Mouse (Mus musculus): Measurements from ENCODE around the gene Wdfy3. TPM values are rescaled to one million over a fixed set of nuclear protein-coding genes. Genes with fewer than 3 reads are reported as not detected.

Gene Wdfy3
- polyA plus RNA-seq, 1 experiment from 2014 or later = 21.7 TPM

GRCm38 (mm10) chr5:102045636-102046616 lies 23.8 kb downstream of the Wdfy3 start:
- 68% methylated on average over 13 of the region's 13 CpGs for WGBS
- Histone ChIP-seq H3K27me3 (ENCODE audit: insufficient read depth, low read length) (no peaks in the 10 kb centered on the region), H3K36me3 (ENCODE audit: insufficient read depth) (peaks cover 16% of the 10 kb centered on the region), H3K9me3 (ENCODE audit: low read depth, low read length) (no peaks in the 10 kb centered on the region), H3K4me2 (no peak overlapping the region; the same call in 1 of the 2 replicates), H3K4me1 (ENCODE audit: insufficient read depth) (no peaks in the 10 kb centered on the region), H3K27ac (ENCODE audit: low read depth) (peak overlapping the region; percentile 63), H3K4me3 (ENCODE audit: low read depth, low read length) (no peak overlapping the region), H3K9ac (no peak overlapping the region)
- peak; percentile 54 for DNase-seq
- peak; percentile 67 for ATAC-seq (ENCODE audit: insufficient read depth)
- no peak for TF ChIP-seq CTCF (IDR thresholded peaks at IDR 0.05; ENCODE audit: low read depth)

DNA sequence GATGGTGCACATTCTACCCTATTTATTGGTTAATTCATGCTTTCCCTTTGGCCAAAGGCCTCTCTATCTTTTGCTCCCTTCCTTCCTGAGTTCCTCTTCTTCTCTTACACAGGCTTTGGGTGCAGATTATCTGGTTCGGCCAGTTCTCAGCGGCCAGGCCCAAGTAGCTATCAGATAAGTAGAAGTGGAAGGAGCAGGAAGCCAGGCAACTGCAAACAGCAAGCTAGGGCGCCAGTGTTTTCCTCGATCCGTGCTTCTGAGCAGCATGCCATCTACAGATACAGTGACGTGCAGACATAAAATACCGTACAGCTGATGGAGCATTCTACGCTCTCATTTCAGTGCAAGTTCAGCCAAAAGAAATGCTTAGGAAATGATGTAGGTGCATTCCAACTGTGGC lies 24.5 kb downstream of the Wdfy3 start:
- no peak overlapping the region for H3K9ac ChIP-seq
- H3K36me3 ChIP-seq (ENCODE audit: insufficient read depth) = peaks cover 23% of the 10 kb centered on the region
- 0 out of 2 replicates have a peak, but pooled peaks have one; percentile 47 for ATAC-seq (ENCODE audit: insufficient read depth)
- H3K4me2 ChIP-seq = no peak overlapping the region; the same call in 1 of the 2 replicates
- WGBS = 66% methylated on average over 8 of the region's 8 CpGs
- no peaks in the 10 kb centered on the region for H3K27me3 ChIP-seq (ENCODE audit: insufficient read depth, low read length)
- H3K9me3 ChIP-seq (ENCODE audit: low read depth, low read length) = no peaks in the 10 kb centered on the region
- no peaks in the 10 kb centered on the region for H3K4me1 ChIP-seq (ENCODE audit: insufficient read depth)
- no peak for TF ChIP-seq CTCF (IDR thresholded peaks at IDR 0.05; ENCODE audit: low read depth)
- H3K4me3 ChIP-seq (ENCODE audit: low read depth, low read length) = no peak overlapping the region
- peak; percentile 25 for DNase-seq
- 0 out of 2 replicates have a peak overlapping the region, but pooled peaks have one; percentile 44 for H3K27ac ChIP-seq (ENCODE audit: low read depth)

DNA sequence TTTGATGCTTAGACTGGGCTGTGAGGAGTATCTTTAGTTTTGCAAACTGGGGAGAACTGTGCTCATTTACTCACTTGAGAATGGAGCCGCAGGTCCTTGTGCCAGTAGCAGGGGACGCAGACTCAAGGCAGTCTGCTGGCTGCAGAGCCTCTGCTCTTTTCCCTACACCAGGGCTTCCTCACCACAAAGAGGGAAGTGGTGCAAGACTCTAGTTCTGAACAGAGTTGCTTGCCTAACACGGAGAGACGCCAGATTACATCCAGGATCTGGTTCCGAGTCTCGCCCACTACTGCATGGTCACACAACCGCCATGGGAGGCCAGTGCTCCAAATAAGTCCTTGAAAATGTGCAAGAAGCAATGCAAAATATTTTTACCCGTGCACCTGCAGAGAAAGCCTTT lies 36.4 kb downstream of the Wdfy3 start:
- ATAC-seq (ENCODE audit: insufficient read depth) = no peak
- WGBS = 88% methylated on average over 8 of the region's 8 CpGs

GRCm38 (mm10) chr5:102032594-102033240 lies 37.0 kb downstream of the Wdfy3 start:
- Histone ChIP-seq H3K9ac (no peak overlapping the region), H3K36me3 (ENCODE audit: insufficient read depth) (peaks cover 86% of the 10 kb centered on the region), H3K4me2 (no peak overlapping the region), H3K4me1 (ENCODE audit: insufficient read depth) (no peaks in the 10 kb centered on the region), H3K4me3 (ENCODE audit: low read depth, low read length) (no peak overlapping the region), H3K27ac (ENCODE audit: low read depth) (no peak overlapping the region), H3K27me3 (ENCODE audit: insufficient read depth, low read length) (no peaks in the 10 kb centered on the region), H3K9me3 (ENCODE audit: low read depth, low read length) (no peaks in the 10 kb centered on the region)
- no peak for TF ChIP-seq CTCF (IDR thresholded peaks at IDR 0.05; ENCODE audit: low read depth)
- ATAC-seq (ENCODE audit: insufficient read depth) (no peak), DNase-seq (no peak)
- whole genome bisulfite sequencing = 86% methylated on average over 22 of the region's 22 CpGs

More for the DNA sequence above, 36.4 kb downstream of the Wdfy3 start:
- Histone ChIP-seq H3K27me3 (ENCODE audit: insufficient read depth, low read length) (no peaks in the 10 kb centered on the region), H3K4me2 (no peak overlapping the region), H3K27ac (ENCODE audit: low read depth) (no peak overlapping the region), H3K9ac (no peak overlapping the region), H3K36me3 (ENCODE audit: insufficient read depth) (peaks cover 91% of the 10 kb centered on the region), H3K9me3 (ENCODE audit: low read depth, low read length) (no peaks in the 10 kb centered on the region), H3K4me3 (ENCODE audit: low read depth, low read length) (no peak overlapping the region), H3K4me1 (ENCODE audit: insufficient read depth) (no peaks in the 10 kb centered on the region)
- no peak for DNase-seq
- TF ChIP-seq CTCF (IDR thresholded peaks at IDR 0.05; ENCODE audit: low read depth) = no peak

GRCm38 (mm10) chr5:102032191-102032590 lies 37.5 kb downstream of the Wdfy3 start:
- no peaks in the 10 kb centered on the region for H3K4me1 ChIP-seq (ENCODE audit: insufficient read depth)
- no peak overlapping the region for H3K4me3 ChIP-seq (ENCODE audit: low read depth, low read length)
- H3K27ac ChIP-seq (ENCODE audit: low read depth) = no peak overlapping the region
- WGBS = 80% methylated on average over 3 of the region's 3 CpGs
- H3K27me3 ChIP-seq (ENCODE audit: insufficient read depth, low read length) = no peaks in the 10 kb centered on the region
- peaks cover 81% of the 10 kb centered on the region for H3K36me3 ChIP-seq (ENCODE audit: insufficient read depth)
- no peak overlapping the region for H3K4me2 ChIP-seq
- H3K9ac ChIP-seq = no peak overlapping the region
- H3K9me3 ChIP-seq (ENCODE audit: low read depth, low read length) = no peaks in the 10 kb centered on the region
- ATAC-seq (ENCODE audit: insufficient read depth) (no peak), DNase-seq (no peak)
- TF ChIP-seq CTCF (IDR thresholded peaks at IDR 0.05; ENCODE audit: low read depth) = no peak

GRCm38 (mm10) chr5:102023376-102023775 lies 46.3 kb downstream of the Wdfy3 start:
- Histone ChIP-seq H3K4me2 (no peak overlapping the region), H3K4me1 (ENCODE audit: insufficient read depth) (no peaks in the 10 kb centered on the region), H3K36me3 (ENCODE audit: insufficient read depth) (peaks cover 33% of the 10 kb centered on the region; the same call in 1 of the 2 replicates), H3K4me3 (ENCODE audit: low read depth, low read length) (no peak overlapping the region), H3K27me3 (ENCODE audit: insufficient read depth, low read length) (no peaks in the 10 kb centered on the region), H3K9ac (no peak overlapping the region), H3K27ac (ENCODE audit: low read depth) (no peak overlapping the region), H3K9me3 (ENCODE audit: low read depth, low read length) (no peaks in the 10 kb centered on the region)
- no peak for TF ChIP-seq CTCF (IDR thresholded peaks at IDR 0.05; ENCODE audit: low read depth)
- no peak for ATAC-seq (ENCODE audit: insufficient read depth)
- 96% methylated on average over 11 of the region's 11 CpGs for WGBS
- DNase-seq = no peak

All from lung, embryonic 14.5 days (tissue).